ENCODE assay signal across 11 mouse cellular contexts in genomic region chr5:151104354-151105053, GRCm38 (mm10).
DNase-seq lines count a peak whose midpoint lies in the region; ATAC-seq and TF ChIP-seq lines count a peak whose summit lies in the region.
"Had no signal": no experiment of that assay in that cellular context is flagged by ENCODE, and none has a peak within 500 bp of the region (broad histone marks: within the 10 kb centered on the region; RNA-seq: fewer than 3 reads in every experiment).

No protein-coding gene starts in this region.

- 59% methylated on average over 9 of the region's 9 CpGs for WGBS in hindbrain, embryonic 13.5 days
- WGBS in hindbrain, postnatal 0 days: 56% methylated on average over 9 of the region's 9 CpGs
- WGBS in intestine, postnatal 0 days: 43% methylated on average over 9 of the region's 9 CpGs
- 69% methylated on average over 9 of the region's 9 CpGs for WGBS in forebrain, embryonic 11.5 days
- WGBS in liver, embryonic 12.5 days (ENCODE audit: insufficient replicate concordance): 45% methylated on average over 9 of the region's 9 CpGs

- no peaks in the 10 kb centered on the region for H3K27me3 ChIP-seq in hindbrain, embryonic 13.5 days
- no peaks in the 10 kb centered on the region for H3K27me3 ChIP-seq in hindbrain, postnatal 0 days (ENCODE audit: insufficient read depth, low read length)
- H3K27me3 ChIP-seq in MEL (ENCODE audit: control insufficient read depth in 1 of 2, insufficient read depth in 2 of 2, low read length in 2 of 2): no peaks in the 10 kb centered on the region
- H3K27me3 ChIP-seq in intestine, postnatal 0 days (replicated peaks; ENCODE audit: control insufficient read depth, insufficient read depth, low read length): no peaks in the 10 kb centered on the region
- H3K27me3 ChIP-seq in forebrain, embryonic 11.5 days (ENCODE audit: control insufficient read depth, insufficient read depth, low read length): no peaks in the 10 kb centered on the region
- H3K27me3 ChIP-seq in liver, embryonic 12.5 days (replicated peaks): no peaks in the 10 kb centered on the region
- H3K27me3 ChIP-seq: forebrain, embryonic 15.5 days; neural tube, embryonic 13.5 days had no signal

- no peak overlapping the region for H3K4me2 ChIP-seq in hindbrain, embryonic 13.5 days
- H3K4me2 ChIP-seq in hindbrain, postnatal 0 days (ENCODE audit: low read depth, low read length): no peak overlapping the region
- no peak overlapping the region for H3K4me2 ChIP-seq in intestine, postnatal 0 days (replicated peaks; ENCODE audit: low read depth)
- H3K4me2 ChIP-seq in forebrain, embryonic 11.5 days (ENCODE audit: low read depth, low read length, severe bottlenecking): no peak overlapping the region
- H3K4me2 ChIP-seq in liver, embryonic 12.5 days: no peak overlapping the region
- H3K4me2 ChIP-seq: forebrain, embryonic 15.5 days; neural tube, embryonic 13.5 days had no signal

- peaks cover 17% of the 10 kb centered on the region for H3K4me1 ChIP-seq in hindbrain, embryonic 13.5 days (replicated peaks)
- H3K4me1 ChIP-seq in hindbrain, postnatal 0 days (ENCODE audit: insufficient read depth, low read length): 0 out of 2 replicates have a peak, but pooled peaks cover 3% of the 10 kb centered on the region
- H3K4me1 ChIP-seq in MEL (ENCODE audit: control insufficient read depth in 1 of 2, insufficient read depth in 2 of 2, low read length in 2 of 2): no peaks in the 10 kb centered on the region
- no peaks in the 10 kb centered on the region for H3K4me1 ChIP-seq in intestine, postnatal 0 days (replicated peaks; ENCODE audit: control insufficient read depth, insufficient read depth, low read length)
- H3K4me1 ChIP-seq in forebrain, embryonic 11.5 days (replicated peaks; ENCODE audit: control insufficient read depth, insufficient read depth, low read length): no peaks in the 10 kb centered on the region
- peaks cover 5% of the 10 kb centered on the region; the same call in 1 of the 2 replicates for H3K4me1 ChIP-seq in liver, embryonic 12.5 days
- H3K4me1 ChIP-seq: forebrain, embryonic 15.5 days had no signal

- H3K79me2 ChIP-seq in MEL (ENCODE audit: control insufficient read depth, insufficient read depth, low read length, poor library complexity): no peaks in the 10 kb centered on the region

- H3K4me3 ChIP-seq in hindbrain, embryonic 13.5 days: no peak overlapping the region
- H3K4me3 ChIP-seq in hindbrain, postnatal 0 days (ENCODE audit: low read length): no peak overlapping the region
- no peak overlapping the region for H3K4me3 ChIP-seq in MEL (ENCODE audit: control insufficient read depth in 1 of 2, insufficient read depth in 1 of 2, low read depth in 2 of 2, low read length in 2 of 2)
- no peak overlapping the region for H3K4me3 ChIP-seq in intestine, postnatal 0 days (ENCODE audit: low read depth, low read length)
- no peak overlapping the region for H3K4me3 ChIP-seq in forebrain, embryonic 11.5 days (ENCODE audit: low read depth, low read length)
- no peak overlapping the region for H3K4me3 ChIP-seq in liver, embryonic 12.5 days
- H3K4me3 ChIP-seq: forebrain, embryonic 15.5 days; neural tube, embryonic 13.5 days had no signal

- TF ChIP-seq RAD21 in MEL (IDR thresholded peaks at IDR 0.05; ENCODE audit: low read depth, low read length): no peak

- no peaks in the 10 kb centered on the region for H3K9me3 ChIP-seq in hindbrain, embryonic 13.5 days
- no peaks in the 10 kb centered on the region for H3K9me3 ChIP-seq in hindbrain, postnatal 0 days (ENCODE audit: low read length)
- no peaks in the 10 kb centered on the region for H3K9me3 ChIP-seq in MEL (replicated peaks; ENCODE audit: insufficient read depth, low read length)
- H3K9me3 ChIP-seq in intestine, postnatal 0 days (ENCODE audit: control insufficient read depth): no peaks in the 10 kb centered on the region
- H3K9me3 ChIP-seq in forebrain, embryonic 11.5 days (ENCODE audit: control insufficient read depth, low read length): no peaks in the 10 kb centered on the region
- no peaks in the 10 kb centered on the region for H3K9me3 ChIP-seq in liver, embryonic 12.5 days (replicated peaks)
- H3K9me3 ChIP-seq: forebrain, embryonic 15.5 days; neural tube, embryonic 13.5 days had no signal

- TF ChIP-seq POLR2A in MEL (IDR thresholded peaks at IDR 0.05; ENCODE audit: control insufficient read depth in 1 of 2, insufficient read depth in 1 of 2, low read depth in 1 of 2, low read length in 2 of 2, poor library complexity in 1 of 2): no peak

- no peak for TF ChIP-seq EP300 in MEL (IDR thresholded peaks at IDR 0.05; ENCODE audit: low read depth in 1 of 2, low read length in 2 of 2)

- H3K9ac ChIP-seq in hindbrain, embryonic 13.5 days: 0 out of 2 replicates have a peak overlapping the region, but pooled peaks have one; percentile 3
- no peak overlapping the region for H3K9ac ChIP-seq in hindbrain, postnatal 0 days (replicated peaks; ENCODE audit: low read length)
- no peak overlapping the region for H3K9ac ChIP-seq in MEL (ENCODE audit: control insufficient read depth, low read depth, low read length, poor library complexity, severe bottlenecking)
- H3K9ac ChIP-seq in intestine, postnatal 0 days (ENCODE audit: low read depth, low read length): no peak overlapping the region
- no peak overlapping the region for H3K9ac ChIP-seq in forebrain, embryonic 11.5 days (ENCODE audit: low read length)
- H3K9ac ChIP-seq in liver, embryonic 12.5 days: no peak overlapping the region
- H3K9ac ChIP-seq: forebrain, embryonic 15.5 days; neural tube, embryonic 13.5 days had no signal

- no peak for DNase-seq in hindbrain, postnatal 0 days (ENCODE audit: low spot score)
- no peak for DNase-seq in MEL (ENCODE audit: low read depth, low spot score)
- DNase-seq in lung, postnatal 36 days: peak; percentile 74
- DNase-seq in c-Kit-positive CD71-positive TER-119-positive erythroid progenitor cells, embryonic 14.5 days (ENCODE audit: low spot score): no peak
- no peak for DNase-seq in forebrain, embryonic 11.5 days (ENCODE audit: low spot score)
- DNase-seq: heart, postnatal 4 days had no signal

- 0 out of 2 replicates have a peak overlapping the region, but pooled peaks have one; percentile 8 for H3K27ac ChIP-seq in hindbrain, embryonic 13.5 days
- H3K27ac ChIP-seq in hindbrain, postnatal 0 days: no peak overlapping the region
- H3K27ac ChIP-seq in MEL (ENCODE audit: control insufficient read depth, low read depth, low read length): no peak overlapping the region
- H3K27ac ChIP-seq in intestine, postnatal 0 days (ENCODE audit: low read depth, low read length): peak overlapping the region; percentile 16
- no peak overlapping the region for H3K27ac ChIP-seq in forebrain, embryonic 11.5 days (ENCODE audit: low read depth, low read length)
- H3K27ac ChIP-seq in liver, embryonic 12.5 days: no peak overlapping the region
- H3K27ac ChIP-seq: forebrain, embryonic 15.5 days; neural tube, embryonic 13.5 days had no signal

- ATAC-seq in hindbrain, embryonic 13.5 days (ENCODE audit: low FRiP score): peak; percentile 52; the same call in 1 of the 2 replicates
- ATAC-seq in hindbrain, postnatal 0 days: no peak
- peak; percentile 97 for ATAC-seq in intestine, postnatal 0 days
- no peak for ATAC-seq in forebrain, embryonic 11.5 days (replicated peaks; ENCODE audit: low FRiP score)
- no peak for ATAC-seq in liver, embryonic 12.5 days
- ATAC-seq: forebrain, embryonic 15.5 days had no signal

- TF ChIP-seq CTCF in hindbrain, postnatal 0 days (IDR thresholded peaks at IDR 0.05; ENCODE audit: low read depth): no peak
- no peak for TF ChIP-seq CTCF in MEL (IDR thresholded peaks at IDR 0.05 in 2 of 3, conservative IDR thresholded peaks at IDR 0.05 in 1 of 3; ENCODE audit: control insufficient read depth in 1 of 3, insufficient read depth in 1 of 3, low read depth in 2 of 3, low read length in 3 of 3, poor library complexity in 1 of 3, severe bottlenecking in 1 of 3)
- no peak for TF ChIP-seq CTCF in intestine, postnatal 0 days (IDR thresholded peaks at IDR 0.05; ENCODE audit: low read depth)

- H3K36me3 ChIP-seq in hindbrain, embryonic 13.5 days: no peaks in the 10 kb centered on the region
- H3K36me3 ChIP-seq in hindbrain, postnatal 0 days (ENCODE audit: insufficient read depth, low read length): no peaks in the 10 kb centered on the region
- H3K36me3 ChIP-seq in MEL (ENCODE audit: control insufficient read depth in 1 of 2, insufficient read depth in 2 of 2, low read length in 2 of 2): no peaks in the 10 kb centered on the region
- H3K36me3 ChIP-seq in intestine, postnatal 0 days (ENCODE audit: control insufficient read depth, insufficient read depth): no peaks in the 10 kb centered on the region
- H3K36me3 ChIP-seq in forebrain, embryonic 11.5 days (ENCODE audit: control insufficient read depth, insufficient read depth, low read length): no peaks in the 10 kb centered on the region
- no peaks in the 10 kb centered on the region for H3K36me3 ChIP-seq in liver, embryonic 12.5 days
- H3K36me3 ChIP-seq: forebrain, embryonic 15.5 days; neural tube, embryonic 13.5 days had no signal

TF ChIP-seq in MEL, 35 proteins besides CTCF, POLR2A, EP300 and RAD21:
- no peak for TF ChIP-seq UBTF (IDR thresholded peaks at IDR 0.05; ENCODE audit: borderline replicate concordance, insufficient read depth, low read depth, low read length)
- no peak for TF ChIP-seq TBP (IDR thresholded peaks at IDR 0.05; ENCODE audit: low read depth, low read length)
- TF ChIP-seq USF1 (IDR thresholded peaks at IDR 0.05; ENCODE audit: low read depth, low read length): peak; percentile 22; the same call in 1 of the 2 replicates

Comparison
In these comparisons a context has a peak if more than half of its experiments do, and no peak if none do; other contexts are left out.
1. ATAC-seq: peak in hindbrain, embryonic 13.5 days (single experiment) and intestine, postnatal 0 days (single experiment); none in hindbrain, postnatal 0 days (single experiment), forebrain, embryonic 11.5 days (single experiment) and liver, embryonic 12.5 days (single experiment).
2. H3K27ac ChIP-seq: peak in hindbrain, embryonic 13.5 days (single experiment) and intestine, postnatal 0 days (single experiment); none in hindbrain, postnatal 0 days (single experiment), MEL (single experiment), forebrain, embryonic 11.5 days (single experiment) and liver, embryonic 12.5 days (single experiment).